Mouse (Mus musculus) adrenal gland, postnatal 10 days (tissue): Measurements from ENCODE around the gene Rasa2. TPM values are rescaled to one million over a fixed set of nuclear protein-coding genes. Genes with fewer than 3 reads are reported as not detected.

ENCODE experiments used
- DNase-seq: peaks from one replicate; pipeline ENCODE4 v3.0.0; 2021; ENCODE audit warnings: mixed read lengths
- total RNA-seq, 2 experiments: library from RNA; stranded (reverse); gene quantifications; 2 replicates each; pipeline ENCODE4 v1.2.3; 2021

Gene Rasa2
- total RNA-seq, 2 experiments from 2014 or later = 10.7 to 11.9 TPM

DNA sequence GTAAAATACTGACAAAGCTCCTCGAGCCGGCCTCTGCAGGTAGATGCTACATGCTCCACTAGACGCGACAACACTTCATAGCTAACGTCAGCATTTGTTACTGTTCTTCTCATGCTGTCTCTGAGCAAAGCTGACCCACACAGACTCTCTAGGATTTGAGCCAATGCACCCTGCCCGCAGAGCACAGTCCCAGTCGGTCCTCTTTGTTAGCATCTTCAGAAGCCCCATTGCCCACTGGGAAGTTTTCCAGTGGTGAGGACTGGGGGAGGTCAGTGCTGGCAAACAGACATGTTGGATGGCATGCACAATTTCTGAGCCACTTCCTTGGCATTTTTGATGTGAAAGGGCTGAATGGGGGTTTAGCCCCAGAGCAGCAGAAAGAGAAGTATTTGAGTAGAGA is 8.0 kb upstream of the Rasa2 start:
- no peak for DNase-seq

DNA sequence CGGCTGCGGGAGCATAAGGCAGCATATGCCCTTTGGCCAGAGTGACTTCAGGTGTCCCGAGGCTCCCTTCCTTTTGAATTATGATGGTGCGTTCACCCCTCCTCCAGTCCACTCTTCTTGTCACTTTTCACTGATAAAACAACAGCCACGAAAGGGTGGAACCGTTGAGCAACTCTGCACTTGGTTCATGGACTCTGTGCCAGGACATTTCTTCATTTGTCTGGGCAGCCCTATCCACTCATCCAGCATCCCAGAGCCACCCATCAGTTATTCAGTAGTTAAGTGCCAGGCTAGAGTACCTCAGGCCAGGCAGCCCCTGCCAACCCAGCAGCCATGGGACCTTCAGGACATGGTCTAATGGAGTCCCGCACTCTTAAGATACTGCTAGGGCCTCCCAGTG is 7.1 kb upstream of the Rasa2 start:
- DNase-seq = peak; percentile 17

DNA sequence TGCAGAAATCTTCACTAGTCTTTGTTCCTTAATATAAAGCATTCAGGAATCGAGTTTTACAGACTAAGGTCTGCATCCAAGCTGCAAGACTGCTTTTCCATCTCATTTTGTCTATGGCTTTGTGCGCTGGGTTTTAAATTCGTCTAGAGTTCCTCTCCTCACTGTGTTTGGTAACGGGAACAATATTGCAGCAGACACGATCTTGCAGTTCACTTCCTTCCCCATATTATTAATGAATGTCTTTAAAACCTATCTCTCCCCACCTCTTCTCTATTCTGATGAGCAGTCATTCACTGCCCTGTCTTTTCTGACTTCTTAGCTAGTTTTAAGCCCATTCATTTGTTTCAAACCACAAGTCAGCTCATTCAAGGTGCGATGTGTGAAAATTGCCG is 5.7 kb upstream of the Rasa2 start:
- no peak for DNase-seq

DNA sequence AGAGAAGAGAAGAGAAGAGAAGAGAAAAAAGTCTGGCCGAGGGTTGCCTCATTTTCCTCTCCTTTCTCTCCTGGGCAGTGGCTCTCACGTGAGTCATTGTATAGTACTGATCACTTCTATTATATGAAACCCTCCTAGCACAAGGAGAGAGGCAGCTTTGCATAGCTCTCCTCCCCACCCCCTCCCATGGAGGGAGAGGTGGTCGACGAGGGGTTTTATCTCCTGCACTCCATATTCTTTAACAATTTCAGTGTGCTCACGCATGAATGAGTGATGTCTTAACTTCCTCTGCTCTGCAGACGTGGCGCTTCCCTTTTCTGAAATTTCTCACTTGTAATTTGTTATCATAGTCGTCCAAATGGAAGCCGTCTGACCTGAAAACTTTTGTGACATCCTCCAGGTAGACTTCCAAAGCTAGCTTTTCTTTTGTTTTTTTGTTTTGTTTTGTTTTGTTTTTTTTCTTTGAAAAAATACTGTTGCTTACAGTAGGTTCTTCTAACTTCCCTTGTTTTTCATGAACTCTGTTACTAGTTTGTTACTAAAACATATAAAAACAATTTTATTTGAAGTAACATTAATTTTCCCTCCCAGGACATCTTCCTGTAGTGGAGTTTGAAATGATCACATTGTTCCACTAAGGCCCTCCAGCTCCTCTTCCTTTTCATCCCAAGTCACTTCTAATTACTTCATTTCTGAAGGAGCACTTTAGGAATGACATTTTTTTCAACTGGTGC is 5.2 kb upstream of the Rasa2 start:
- no peak for DNase-seq

DNA sequence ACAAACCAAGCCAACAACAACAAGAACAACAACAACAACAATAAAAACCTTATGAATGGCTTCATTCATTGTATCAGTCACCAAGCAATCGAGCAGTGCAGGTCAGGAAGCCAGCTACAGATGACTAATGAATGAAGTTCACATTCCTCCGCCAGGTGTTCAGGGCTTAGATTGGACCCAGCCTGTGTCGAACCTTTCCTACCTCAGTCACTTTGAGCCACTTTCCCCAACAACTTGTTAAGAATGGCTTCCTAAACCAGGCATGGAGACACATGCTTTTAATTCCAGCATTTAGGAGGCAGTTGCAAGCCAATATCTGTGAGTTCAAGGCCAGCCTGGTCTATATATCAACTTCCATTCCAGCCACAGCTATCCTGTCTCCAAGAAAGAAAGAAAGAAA is 4.5 kb upstream of the Rasa2 start:
- DNase-seq = no peak

DNA sequence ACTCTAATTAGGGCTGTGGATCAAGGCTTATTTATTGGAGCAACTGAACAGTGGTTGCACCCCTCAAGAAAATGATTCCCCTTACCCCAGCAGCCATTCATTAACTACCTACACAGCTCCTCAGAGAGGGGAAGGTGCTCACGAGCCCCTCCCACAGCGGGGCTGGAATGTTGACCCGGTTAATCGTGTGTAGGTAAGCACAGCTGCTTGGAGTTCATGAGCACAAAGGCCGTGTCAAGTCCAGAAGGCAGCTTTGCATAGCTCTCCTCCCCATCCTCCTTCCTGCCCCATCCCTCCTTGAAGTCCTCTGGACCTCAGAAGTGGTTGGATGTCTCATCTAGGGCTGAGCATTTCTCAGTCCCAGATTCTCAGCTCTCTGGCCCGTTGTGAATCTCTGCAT is 3.8 kb upstream of the Rasa2 start:
- DNase-seq = no peak

DNA sequence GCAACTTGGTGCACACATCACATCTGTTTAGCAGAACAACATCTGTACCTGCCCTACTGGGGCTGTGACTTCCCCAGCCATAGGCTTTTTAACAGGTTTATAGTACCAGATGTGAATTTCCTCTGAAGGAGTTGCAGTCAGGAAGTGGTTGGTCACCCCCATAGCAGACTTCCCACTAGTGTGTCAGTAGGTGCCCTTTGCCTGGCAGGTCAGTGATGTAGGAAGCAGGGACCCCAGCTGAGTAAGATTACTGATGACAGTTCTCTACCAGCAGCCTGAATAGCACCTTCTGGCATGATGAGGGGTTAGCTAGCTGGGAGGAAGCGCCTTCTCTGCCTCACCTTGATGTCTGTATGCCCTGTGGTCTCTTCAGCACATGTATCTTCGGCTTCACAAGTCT is 2.4 kb upstream of the Rasa2 start:
- no peak for DNase-seq

DNA sequence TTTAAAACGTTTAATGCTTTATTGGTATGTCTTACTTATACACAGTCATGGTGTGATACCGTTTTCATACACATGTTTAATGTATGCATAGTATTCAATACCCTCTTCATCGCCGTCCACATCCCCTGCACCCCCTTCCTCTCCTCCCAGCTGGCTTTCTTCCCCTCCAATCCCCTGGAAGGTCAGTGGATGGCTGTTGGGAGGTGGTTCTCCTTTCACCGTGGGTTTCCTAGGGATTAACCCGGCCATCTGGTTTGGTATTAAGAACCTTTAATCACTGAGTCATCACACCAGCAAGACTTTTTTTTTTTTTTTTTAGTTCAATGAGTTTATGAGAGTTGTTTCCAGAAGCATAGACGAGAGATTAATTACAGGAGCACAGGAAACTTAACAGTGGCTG is 1.3 kb upstream of the Rasa2 start:
- DNase-seq = no peak

DNA sequence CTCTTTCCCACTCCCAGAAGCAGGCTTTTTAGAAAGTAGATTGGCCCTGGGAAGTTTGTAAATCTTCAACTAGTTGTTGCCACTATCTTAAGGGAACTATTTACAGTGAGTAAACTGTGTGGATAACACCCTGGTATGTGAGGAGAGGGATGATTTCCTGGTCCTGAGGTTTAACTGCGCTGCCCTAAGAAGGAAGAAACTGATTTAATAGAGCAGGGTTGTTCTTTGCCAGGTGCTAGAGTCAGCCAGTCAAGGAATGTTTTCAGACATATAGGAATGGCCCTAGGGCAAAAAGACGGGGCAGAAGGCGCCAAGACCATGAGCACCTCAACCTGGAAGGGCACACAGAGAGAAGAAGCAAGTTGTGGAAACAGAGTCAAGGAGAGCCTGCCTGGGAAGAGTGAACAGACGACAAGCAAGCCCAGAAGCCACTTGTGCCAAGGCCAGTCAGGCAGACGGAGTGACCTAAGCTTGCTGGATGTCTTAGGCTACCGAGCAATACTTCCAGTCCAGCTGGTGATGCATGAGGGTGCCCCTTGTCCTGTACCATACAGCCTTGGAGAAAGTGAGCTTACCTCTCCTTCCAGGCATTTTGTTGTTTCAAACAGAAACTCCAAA is 765 bp upstream of the Rasa2 start:
- no peak for DNase-seq

DNA sequence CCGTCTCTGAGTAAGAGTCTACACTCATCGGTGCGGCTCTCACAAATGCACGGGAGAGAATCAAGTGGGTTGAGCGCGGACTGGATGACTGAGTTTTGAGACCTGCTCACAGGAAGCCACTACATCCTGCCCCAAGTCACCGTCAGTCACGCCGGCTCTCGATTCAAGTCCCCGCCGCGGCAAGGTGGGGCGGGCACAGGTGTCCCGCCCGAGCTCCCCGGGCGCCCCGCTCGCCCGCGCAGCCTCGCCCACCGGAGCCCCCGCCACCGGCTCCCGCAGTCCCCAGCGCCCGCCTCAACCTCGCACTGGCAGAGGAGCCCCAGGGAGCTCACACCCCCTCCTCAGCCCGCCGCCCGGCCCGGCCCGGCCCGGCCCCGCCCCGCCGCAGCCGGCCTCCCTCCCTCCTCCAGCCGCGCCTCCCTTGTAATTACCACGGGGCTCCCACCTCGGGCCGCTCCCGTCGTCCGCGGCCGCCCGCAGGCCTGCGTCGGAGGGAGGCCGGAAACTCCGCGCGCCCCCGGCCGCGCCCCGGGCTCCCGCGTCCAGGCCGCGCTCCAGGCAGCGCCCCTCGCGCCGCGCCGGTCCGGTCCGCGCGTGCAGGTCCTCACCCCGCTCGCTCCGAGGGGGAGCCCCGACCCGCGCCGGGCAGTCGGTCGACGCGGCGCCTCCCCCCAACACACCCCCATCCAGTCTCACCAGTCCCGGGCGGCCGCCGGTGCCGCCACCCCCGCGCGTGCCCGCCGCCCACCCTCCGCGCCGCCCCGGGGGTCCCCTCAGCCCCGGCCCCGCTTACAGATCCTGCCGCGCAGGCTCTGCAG is 637 bp downstream of the Rasa2 start:
- peak; percentile 71 for DNase-seq

DNA sequence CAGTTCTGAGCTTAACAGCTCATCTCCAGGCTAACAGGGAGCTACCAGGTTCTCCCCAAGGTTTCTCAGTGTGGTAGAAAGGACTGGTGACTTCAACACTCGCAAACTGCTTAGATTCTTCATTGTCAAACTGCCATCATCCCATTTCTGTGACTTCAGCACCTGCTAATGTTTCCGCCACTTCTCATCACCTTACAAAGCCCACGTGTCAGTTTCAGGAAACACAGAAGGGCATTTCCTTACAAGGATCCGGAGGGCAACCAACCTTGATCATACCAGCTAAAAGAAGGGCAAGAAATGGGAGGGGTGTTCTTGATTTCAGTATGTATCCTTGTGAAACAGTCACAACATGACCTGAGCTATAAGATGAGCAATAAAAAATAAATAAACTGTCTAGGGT is 2.3 kb downstream of the Rasa2 start:
- no peak for DNase-seq

DNA sequence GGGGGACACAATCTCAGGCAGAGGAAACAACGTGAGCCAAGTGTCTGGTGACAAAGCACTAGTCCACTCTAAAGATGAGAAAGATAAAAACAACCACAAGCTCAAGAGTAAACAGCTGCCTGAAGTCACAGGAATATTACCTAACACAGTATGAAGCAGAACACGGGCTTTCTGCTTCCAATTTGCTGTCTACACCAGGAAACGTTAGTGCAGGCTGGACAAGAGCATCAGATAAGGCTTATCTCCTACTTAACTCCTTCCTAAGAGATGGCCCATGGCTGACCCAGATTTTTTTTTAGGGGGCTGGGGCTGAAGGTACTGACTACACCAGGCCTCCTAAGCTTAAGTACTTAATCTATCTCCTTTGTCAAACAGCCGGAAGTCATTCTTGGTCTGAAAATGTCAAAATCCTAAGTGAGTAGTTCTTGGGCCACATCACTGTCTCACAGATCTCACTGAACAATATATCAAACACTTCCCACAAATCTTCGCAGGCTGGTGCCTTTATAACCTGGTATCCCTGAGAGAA is 3.8 kb downstream of the Rasa2 start:
- DNase-seq = no peak

DNA sequence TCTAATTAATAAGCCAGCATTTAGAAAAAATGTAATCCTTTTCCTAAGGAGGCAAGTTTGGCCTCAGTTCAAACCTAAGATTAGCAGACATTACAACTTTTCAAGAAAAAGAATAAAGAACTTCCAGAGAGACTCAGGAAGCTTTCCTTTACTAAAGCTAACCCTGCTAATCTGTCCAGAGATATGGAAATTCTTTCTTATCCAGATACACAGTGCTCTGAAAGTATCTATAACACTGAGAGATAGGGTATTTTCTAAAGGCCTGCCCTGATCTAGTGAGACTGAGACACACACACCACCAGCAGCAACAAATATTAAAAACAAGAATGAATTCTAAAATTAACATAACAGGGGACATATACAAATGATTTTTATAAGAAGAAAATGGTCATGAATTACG is 4.4 kb downstream of the Rasa2 start:
- DNase-seq = no peak

DNA sequence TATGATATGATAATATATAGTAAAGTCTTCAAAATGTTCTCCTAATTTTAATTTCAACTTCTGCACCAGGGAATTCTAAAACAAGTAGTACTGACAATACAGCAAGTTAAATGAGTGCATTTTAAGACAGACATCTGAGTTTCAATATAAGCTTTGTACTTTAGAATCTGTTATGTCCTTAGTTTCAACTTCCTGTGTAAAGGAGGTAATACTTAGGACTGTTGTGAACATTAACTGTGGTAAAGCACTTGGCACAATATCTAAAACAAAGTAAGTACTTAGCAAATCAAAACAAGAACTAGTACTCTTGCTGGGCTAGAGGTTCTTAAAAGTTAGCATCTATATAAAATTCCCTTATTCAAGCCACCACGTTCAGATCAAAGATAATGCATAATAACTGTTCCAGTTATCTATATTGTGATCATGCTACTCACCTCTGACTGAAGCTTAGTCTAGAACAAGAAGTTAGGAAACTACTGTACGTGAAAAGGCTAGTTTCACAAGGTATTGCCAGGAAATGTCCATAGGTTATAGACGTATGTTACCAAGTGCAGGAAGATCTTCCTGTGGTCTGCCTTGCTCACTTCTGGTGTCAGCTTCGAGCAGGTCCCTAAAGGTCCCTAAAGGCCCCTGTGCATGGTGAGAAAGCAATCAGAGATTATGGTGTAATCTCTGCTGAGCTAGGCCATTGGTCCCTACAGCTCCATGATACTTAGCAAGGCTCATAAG is 12.8 kb downstream of the Rasa2 start:
- no peak for DNase-seq

DNA sequence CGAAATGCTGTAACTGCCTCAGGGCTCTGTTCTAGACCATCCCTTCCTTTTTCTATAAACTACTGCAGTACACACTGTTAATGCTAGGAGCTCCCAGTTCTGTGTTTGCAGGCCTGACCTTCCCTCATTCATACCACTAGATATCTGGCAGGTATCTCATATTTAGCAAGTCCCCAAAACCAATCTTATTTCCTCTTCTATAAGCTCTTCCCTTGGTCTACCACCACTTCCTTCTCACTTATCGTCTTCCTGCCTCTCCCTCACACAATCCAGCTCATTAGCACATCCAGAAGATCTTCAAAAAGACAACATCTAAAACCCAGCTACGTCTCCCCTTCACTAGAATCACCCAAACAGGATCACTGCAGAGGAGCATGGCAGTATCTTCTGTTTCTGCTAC is 19.1 kb downstream of the Rasa2 start:
- DNase-seq = no peak

DNA sequence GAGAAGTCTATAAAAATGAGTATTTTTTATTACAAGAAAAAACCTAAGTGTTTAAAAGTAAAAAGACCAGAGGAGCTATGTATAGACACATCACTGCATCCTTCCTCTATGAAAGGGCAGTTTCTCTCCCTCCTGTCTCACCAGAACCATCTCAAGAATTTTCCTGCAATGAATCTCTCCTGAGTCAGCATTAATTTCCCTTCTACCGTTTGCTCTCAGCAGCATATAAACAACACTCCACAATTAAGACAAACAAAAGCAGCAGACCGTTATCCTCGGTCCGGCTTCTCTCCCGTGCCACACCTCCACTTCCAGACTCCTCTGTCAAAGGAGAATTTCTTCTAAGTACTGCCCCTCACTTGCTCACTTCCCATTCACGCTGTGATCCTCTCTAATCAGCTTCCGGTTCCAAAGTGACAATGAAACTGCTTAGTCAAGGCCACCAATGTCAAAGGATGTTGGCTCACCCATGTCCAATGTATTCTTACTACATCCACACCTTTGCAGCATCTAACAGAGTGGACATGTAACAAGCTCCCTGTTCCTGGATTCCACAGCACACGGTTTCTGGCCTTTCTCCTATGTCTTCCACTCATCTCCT is 19.6 kb downstream of the Rasa2 start:
- DNase-seq = no peak

DNA sequence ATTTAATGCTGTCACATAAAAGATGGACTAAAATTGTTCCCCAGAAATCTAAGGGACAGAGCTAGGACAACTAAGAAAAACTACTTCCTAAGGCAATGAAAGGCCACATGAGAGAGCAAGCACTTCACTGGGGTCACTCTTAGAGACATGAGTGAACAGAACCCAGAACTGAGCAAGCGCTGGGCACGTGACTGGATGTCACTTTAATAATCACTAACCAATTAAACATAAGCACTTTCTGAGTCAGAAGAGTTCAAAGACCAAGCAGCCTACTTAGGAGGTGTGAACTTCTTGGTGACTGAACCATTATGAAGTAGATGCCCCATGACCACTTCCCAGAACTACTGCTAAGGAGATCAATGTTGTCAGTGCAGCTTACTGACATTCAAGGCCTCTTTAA is 20.6 kb downstream of the Rasa2 start:
- no peak for DNase-seq

DNA sequence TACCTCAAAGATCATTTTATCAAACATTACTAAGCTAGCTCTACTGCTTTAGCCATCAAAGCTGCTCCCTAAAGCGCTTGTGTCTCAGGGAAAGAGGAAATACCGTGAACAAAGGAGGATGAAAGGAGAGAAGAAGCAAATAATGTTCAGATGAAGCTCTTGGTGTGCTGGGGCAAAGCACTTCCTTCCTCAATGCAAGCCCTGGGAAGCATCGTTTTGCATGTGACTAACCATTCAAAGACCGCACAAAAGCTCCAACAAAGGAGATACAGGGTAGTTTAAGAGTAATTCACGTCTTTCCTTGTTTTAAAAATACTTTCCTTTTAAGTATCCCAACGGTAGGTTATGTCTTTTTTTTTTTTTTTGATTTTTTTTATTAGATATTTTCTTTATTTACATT is 28.0 kb downstream of the Rasa2 start:
- no peak for DNase-seq

DNA sequence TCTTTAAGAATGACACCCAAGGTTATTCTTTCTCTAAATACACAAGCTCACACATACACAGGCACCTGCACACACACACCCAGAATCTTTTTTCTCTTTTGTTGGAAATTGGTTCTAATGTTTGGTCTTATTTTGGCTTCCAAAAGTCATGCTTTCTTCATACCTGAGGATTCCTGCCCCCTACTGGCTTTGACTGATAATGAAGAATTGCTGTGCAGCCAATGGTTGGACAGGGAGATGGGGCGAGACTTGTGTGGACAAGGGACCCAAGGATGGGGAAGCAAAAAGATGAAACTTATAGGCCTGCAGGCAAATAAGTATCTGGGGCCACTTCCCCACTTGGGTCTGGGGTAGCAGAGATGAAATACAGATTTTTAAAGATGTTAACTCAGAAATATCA is 33.5 kb downstream of the Rasa2 start:
- DNase-seq = no peak

DNA sequence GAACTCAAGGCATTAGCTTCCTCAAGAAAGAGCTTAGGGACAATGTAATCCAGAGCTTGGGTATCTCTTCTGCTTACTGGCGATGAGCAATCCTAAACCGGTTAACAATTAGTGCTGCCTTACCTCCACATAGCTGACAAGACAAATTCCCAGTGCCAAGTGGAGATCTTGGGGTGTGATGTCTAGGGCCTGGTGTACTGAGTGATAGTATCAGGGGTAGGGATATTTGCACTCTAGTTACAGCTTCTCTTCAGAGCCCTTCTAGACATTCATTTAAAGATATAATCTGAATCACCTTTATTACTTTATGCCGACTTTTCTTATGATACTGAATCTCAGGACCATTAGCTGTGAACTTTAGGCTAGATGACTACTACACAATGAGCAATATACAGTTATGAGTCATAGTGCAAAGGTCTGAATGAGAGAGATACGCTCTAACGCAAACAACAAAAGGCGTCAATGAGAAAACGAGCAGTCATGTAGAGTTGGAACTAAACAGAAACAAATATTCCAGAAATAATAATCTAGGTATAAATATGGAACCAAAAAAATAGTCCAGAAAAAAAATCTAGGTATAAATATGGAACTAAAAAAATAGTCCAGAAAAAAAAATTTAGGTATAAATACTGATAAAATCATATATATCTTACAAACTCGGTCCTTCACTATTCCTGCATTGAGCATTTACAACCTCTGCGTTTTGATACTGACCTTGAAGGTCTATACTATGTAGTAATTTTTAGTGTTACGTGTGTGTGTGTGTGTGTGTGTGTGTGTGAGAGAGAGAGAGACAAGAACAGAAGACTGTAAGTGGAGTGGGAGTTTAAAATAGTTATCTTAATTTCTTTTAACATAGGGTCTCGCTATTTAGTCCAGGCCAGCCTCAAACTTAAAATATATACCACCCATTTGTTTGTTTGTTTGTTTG is 38.5 kb downstream of the Rasa2 start:
- no peak for DNase-seq

DNA sequence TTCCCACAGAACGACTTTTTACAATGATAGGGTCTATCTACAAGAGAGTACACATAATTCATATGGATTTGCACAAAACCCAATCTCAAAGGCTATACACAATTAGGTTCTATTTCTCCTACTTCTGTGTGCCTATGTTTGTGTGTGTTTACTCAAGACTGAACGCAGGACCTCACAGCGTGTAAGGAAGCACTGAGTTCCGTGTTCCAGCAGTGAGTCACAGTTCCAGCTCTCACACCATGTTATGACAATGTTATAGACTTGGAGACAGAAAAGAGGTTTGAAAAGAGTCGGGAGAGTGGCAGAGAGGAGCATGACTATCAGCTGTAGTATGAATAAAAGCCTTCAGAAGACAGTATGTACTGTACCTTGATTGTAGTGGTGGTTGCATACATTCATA is 42.1 kb downstream of the Rasa2 start:
- no peak for DNase-seq
